29 mouse cellular contexts compared by ENCODE assay signal in the genomic region with DNA sequence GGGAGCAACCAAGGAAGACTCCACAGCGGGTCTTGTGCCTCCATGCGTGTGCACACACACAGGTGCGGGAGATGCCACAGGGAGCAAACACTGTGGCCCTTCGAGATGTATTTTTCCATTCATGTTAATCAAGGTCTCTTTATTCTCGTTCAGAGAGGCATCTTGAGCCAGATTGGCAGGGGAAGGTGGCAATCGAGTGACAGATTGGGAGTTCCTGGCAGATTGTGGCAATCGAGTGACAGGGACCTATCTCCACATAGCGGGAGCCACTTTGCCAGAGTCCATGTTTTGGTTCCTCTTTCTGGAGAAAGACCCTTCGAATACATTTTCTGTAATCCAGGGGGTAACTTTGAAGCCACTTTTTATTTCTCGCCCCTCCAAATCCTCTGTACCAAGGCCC.
"Had no signal": no experiment of that assay in that cellular context is flagged by ENCODE, and none has a peak within 500 bp of the region (broad histone marks: within the 10 kb centered on the region; RNA-seq: fewer than 3 reads in every experiment).

No protein-coding gene starts in this region.

- DNase-seq: cerebellum, adult 2 months; cerebellum, adult 8-10 months; cerebellum, adult 9-10 months; cerebellum, adult 9-11 months; cerebellum, postnatal 10 days; cerebellum, postnatal 14 days; cerebellum, postnatal 25 days; cerebellum, postnatal 36 days; embryo, embryonic 11 days; forebrain, postnatal 0 days; gastrocnemius, adult 2 months; gastrocnemius, postnatal 10 days; gastrocnemius, postnatal 14 days; gastrocnemius, postnatal 25 days; gastrocnemius, postnatal 36 days; heart, adult 11 months; heart, adult 18-20 months; heart, adult 2 months had no signal

- H3K4me2 ChIP-seq: embryonic facial prominence, embryonic 12.5 days; embryonic facial prominence, embryonic 13.5 days; embryonic facial prominence, embryonic 15.5 days; forebrain, embryonic 12.5 days; forebrain, embryonic 13.5 days; forebrain, embryonic 15.5 days had no signal

- H3K27ac ChIP-seq: embryonic facial prominence, embryonic 10.5 days; embryonic facial prominence, embryonic 12.5 days; embryonic facial prominence, embryonic 13.5 days; embryonic facial prominence, embryonic 15.5 days; forebrain, embryonic 10.5 days; forebrain, embryonic 12.5 days; forebrain, embryonic 13.5 days; forebrain, embryonic 15.5 days; gastrocnemius, adult 2 months; heart, adult 2 months had no signal

- H3K27me3 ChIP-seq: embryonic facial prominence, embryonic 12.5 days; embryonic facial prominence, embryonic 13.5 days; embryonic facial prominence, embryonic 15.5 days; forebrain, embryonic 12.5 days; forebrain, embryonic 13.5 days; forebrain, embryonic 15.5 days had no signal

- H3K9me3 ChIP-seq: embryonic facial prominence, embryonic 10.5 days; embryonic facial prominence, embryonic 12.5 days; embryonic facial prominence, embryonic 13.5 days; embryonic facial prominence, embryonic 15.5 days; forebrain, embryonic 10.5 days; forebrain, embryonic 12.5 days; forebrain, embryonic 13.5 days; forebrain, embryonic 15.5 days had no signal

- H3K4me3 ChIP-seq: embryonic facial prominence, embryonic 10.5 days; embryonic facial prominence, embryonic 12.5 days; embryonic facial prominence, embryonic 13.5 days; embryonic facial prominence, embryonic 15.5 days; erythroblast, embryonic 14.5 days; forebrain, embryonic 10.5 days; forebrain, embryonic 12.5 days; forebrain, embryonic 13.5 days; forebrain, embryonic 15.5 days; gastrocnemius, adult 2 months; heart, adult 2 months had no signal

- ATAC-seq: forebrain, embryonic 13.5 days; forebrain, embryonic 14.5 days; forebrain, embryonic 15.5 days; forebrain, embryonic 16.5 days; forebrain, postnatal 0 days had no signal

- H3K4me1 ChIP-seq: embryonic facial prominence, embryonic 10.5 days; embryonic facial prominence, embryonic 12.5 days; embryonic facial prominence, embryonic 15.5 days; forebrain, embryonic 10.5 days; forebrain, embryonic 15.5 days had no signal

- H3K9ac ChIP-seq: embryonic facial prominence, embryonic 12.5 days; embryonic facial prominence, embryonic 13.5 days; embryonic facial prominence, embryonic 15.5 days; forebrain, embryonic 12.5 days; forebrain, embryonic 13.5 days; forebrain, embryonic 15.5 days; forebrain, postnatal 0 days had no signal
